Mouse (Mus musculus) left cerebral cortex, adult 11 months (tissue): ENCODE results near the gene Ttc23.

Experiments
- DNase-seq: peaks from one replicate; pipeline ENCODE4 v3.0.0; 2022; ENCODE audit warnings: low spot score

The Ttc23 gene

DNA sequence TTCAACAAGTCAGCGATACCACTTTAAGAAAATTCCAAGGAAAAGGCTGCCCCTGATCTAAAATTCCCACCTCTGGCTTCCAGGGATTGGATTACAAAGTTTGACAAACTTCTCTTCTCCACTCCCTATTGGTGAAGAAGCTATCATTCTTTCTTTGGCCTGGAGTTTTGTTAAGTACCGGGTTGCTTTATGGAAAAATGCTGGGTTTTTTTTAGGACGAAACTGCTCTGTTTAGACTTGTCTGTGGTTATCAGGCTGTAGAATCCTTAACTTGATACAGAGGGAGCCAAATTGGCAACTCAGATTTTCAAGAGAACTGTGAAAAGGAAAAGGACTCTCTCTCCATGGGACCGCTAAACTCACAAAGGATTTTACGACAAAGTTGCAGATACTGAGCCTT, at the start of gene Ttc23:
Gene Ttc23 (plus strand): TSS at position 134 of the 400 bp plus-strand sequence.
- DNase-seq = no peak

DNA sequence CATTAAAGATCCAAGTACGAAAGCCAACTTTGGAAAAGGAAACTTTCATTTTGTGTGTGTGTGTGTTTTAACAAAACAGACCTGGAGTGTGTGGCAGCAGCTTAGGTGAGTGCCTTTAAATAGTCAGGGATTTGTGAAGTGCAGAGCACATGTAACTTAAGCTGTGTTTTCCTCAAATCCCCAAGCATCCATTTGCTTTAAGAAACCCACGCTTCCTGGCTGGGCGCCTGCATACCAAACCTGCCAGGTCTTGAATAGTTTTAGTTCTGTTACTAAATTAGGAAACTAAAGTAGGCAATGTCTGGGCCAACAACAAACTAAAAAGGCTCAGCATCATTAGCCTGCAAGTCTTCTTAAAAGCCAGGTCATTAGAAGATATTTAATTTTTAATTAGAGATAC, 49.2 kb upstream of the Ttc23 start:
- peak; percentile 30 for DNase-seq

DNA sequence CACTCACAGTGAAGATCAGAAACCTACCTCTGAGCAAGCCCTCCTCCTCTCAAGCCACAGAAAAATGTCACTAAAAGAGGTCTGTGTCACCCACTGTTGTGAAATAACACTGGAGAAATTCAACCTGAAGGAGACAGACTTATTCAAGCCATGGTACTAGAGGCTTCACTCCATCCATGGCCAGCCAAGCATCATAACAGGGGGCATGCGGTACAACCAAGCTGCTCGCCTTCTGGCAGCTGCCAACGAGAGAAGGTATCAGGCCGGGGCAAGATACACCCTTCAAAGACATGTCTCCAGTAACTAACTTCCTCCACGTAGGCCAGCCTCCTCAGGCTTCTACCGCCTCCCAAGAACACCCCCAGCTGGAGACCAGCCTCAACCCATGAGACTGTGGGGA, 42.1 kb upstream of the Ttc23 start:
- DNase-seq = no peak

DNA sequence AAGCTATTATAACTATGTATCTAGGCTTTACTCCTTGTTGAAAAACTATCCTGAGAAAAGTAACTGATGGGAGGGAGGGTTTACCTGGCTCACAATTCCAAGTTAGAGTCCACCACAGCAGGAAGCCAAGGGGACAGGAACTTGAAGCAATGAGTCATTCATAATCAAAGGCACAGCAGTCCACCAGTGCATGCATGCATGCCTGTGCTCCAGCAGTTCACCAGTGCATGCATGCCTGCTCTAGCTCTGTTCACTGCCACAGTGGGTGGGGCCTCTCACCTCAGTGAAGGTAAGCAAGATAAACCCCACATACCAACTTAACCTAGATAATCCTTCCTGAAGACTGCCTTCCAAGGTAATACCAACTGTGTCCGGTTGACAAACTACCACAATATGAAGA, 41.0 kb upstream of the Ttc23 start:
- DNase-seq = no peak

DNA sequence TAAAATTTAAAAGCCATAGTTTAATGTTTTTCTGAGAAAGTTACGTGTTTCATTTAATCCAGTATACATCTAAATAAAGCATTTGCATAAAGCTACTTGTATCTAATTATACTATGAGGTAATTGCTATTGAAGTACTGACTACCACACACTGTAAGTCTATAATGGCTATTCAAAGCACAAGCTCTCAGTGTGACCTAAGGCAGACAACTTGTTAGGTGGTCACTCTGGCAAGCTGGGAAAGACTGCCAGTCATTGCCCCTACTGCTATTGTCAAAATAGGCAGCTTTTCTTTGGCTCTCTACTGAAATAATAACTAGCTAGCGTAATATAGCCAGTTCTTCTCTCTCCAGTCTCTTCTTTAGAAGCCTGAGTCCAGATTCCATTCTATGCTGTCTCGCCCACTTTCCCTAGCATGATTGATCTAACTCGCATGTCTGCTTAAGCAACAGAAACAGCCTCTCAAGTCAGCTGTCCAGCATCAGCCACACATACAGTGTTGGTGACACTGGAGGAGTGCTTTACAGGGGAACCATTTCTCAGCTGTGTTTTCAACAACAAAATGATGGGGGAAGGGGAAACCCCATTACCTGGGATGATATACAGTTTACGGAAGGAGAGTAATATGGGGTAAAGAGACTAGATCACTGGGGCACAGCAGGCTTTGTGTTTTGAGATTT, 39.4 kb upstream of the Ttc23 start:
- no peak for DNase-seq

DNA sequence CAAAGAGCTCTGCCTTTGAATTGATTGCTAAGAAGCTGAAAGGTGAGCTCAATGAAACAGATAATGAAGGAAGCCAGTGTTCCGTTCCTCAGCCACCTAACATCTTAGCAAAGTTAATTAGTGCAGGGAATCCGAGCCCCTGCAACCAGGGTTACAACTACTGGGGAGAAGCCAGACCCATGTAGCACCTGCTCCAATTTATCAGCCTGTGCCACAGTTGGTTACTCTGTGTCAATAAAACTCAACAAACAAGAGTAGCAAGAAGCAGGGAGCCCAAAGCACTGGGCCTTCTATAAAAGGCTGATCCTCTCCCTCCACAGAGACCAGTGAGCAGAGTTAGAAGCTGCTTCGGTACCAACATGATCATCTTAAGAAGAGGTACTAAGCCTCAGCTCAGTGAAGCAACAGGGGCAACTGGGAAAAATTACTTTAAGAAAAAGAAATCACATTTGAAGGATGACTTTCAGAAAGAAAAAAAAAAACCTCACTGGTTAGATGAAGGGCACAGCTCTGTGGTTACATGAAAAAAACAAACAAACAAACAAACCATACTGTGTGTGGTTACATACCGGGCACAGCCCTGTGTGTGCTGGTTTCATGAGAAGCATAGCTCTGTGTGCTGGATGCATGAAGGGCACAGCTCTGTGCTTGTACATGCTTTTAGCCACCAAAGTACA, 38.7 kb upstream of the Ttc23 start:
- DNase-seq = no peak

DNA sequence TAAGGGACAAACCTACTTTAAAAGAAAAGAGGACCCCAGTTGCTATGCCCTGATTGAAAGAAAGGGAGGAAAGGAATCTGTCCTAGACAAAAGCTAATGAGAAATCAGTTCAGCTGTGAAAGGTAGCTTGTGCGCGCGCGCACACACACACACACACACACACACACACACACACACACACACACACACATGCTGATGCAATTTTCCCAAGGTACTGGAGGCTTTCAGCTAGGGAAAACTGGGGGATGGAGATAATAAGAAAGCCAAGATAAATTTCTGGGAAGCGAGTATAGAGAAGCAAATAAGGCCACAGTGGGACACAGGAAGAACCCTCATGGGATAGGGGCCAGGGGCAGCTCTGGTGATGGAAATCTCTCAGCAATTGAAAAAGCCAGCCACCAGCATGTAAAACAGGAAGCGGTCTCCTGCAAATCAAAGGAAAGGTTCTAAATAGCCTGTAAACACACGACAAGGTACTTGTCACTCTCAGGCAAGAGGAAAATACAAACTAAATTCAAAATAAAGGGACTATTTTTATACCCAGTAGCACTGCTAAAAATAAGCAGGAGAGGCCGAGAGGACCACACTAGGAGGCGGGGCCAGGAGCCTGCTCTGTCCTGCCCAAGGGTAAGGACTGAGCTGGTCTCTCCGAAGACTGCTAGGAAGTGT, 33.3 kb upstream of the Ttc23 start:
- DNase-seq = no peak

DNA sequence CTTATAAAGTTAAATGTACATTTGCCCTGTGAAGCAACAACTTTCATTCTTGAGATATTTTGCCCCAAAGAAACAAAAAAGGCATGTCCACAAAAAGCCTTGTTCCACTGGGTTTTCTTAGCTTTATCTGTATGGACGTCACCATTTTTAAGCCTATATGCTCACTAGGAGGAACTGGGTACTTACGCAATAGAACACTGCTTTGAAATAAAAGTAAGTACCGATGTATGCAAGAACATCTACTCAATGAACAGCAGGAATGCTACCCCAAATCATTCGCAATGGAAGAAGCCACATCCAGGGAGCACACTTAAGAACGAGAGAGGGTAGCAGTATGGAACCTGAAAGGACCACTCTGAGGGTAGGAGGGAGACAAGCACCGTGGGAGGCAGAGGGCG, 32.7 kb upstream of the Ttc23 start:
- DNase-seq = no peak

DNA sequence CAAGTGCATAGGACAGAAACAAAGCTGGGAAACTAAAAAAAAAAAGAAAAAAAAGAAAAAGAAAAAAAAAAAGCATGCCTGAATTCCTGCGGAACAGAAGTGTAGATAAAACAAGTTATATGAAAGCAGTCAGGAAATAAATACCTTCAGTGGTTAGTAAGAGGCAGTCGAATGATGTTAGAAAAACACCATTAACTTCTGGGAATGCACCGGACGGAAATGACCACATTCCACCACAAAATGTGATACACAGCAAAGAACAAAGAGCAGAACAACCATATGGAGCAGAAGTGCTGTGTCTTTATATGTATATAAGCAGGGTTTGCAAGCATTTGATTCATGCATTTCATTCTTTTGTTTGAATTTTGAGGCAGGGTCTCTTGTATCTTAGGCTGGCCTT, 30.3 kb upstream of the Ttc23 start:
- no peak for DNase-seq

DNA sequence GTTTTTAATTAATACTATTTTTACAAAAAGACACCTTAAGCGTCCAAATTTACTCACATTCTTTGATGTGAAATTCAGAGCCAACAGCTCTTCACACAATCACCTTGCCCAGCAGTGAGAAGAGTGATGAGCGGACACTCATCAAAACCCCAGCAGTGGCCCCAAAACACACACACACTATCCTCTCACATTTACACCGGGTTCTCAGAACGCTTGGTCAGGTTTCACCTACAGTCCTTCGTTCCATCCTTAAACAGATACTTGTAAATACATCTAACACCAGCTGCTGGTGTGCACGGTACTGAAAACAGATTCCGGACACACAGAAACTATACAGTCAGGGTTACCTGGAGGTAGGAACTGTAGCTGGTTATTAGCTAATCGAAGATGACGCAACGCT, 29.6 kb upstream of the Ttc23 start:
- DNase-seq = no peak

DNA sequence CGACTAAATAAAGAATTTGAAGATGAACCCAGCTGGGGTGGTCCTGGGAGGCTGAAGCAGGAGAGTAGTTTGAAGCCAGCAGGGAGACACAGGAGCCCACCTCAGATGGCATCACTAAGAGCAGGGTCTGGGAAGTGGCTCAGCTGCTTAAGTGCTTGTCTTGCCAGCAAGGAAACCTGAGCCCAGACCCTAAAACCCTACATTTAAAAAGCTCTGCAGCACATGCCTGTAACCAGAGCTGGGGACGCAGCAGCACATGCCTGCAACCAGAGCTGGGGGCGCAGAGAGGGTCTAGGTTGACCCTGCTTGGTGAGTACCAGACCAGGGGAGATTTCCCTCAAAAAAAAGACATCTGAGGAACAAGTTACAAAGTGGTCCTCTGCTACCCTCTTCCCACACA, 28.9 kb upstream of the Ttc23 start:
- no peak for DNase-seq

DNA sequence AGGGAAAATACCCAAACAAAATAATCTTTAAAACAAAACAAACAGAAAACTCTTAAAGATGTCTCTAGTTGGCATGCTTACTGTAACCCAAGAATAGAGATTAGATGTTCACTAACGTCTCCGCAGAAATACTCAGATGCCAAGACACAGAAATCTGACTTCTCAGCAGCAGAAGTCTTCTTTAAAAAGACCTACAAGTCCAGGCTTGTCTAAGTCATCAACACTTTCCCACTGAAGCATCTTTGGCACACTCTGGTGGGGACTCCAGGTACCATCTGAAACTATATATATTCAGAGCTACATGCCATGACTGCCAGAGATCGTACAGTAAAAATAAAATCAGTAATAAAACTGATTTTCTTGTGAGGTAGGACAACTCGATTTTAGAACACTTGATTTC, 27.4 kb upstream of the Ttc23 start:
- peak; percentile 32 for DNase-seq

DNA sequence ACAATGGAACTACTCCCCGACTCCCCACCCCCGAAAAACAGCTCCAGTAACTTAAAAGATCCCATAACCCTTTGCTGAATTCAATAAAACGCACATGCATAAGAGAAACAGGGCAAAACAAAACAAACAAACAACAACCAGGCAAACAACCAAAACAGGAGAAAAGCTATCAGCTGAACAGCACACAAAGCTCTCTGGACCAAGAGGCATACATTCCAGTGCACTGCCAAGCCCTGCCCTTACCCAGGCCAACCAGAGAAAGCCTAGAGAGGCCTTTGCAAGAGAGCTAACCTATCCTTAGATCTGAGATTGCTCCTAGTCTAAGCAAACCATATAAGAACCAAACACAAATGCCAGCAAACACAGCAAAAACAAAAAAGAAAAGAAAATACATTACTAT, 25.1 kb upstream of the Ttc23 start:
- DNase-seq = no peak

DNA sequence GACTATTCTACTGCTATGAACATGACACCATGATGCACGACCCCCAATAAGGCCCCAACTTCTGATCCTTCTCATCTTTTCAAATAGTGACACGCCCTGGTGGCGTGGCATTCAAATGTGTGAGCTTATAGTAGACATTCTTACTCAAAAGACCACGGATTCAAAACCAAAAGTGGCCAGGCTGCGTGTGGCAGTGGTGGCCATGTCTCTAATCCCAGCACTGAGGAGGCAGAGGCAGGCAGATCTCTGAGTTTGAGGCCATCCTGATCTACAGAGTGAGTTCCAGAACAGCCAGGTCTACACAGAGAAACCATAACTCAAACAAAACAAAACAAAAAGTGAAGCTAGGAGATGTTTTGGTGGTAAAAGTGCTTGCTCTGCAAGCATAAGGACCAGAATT, 20.5 kb upstream of the Ttc23 start:
- no peak for DNase-seq

DNA sequence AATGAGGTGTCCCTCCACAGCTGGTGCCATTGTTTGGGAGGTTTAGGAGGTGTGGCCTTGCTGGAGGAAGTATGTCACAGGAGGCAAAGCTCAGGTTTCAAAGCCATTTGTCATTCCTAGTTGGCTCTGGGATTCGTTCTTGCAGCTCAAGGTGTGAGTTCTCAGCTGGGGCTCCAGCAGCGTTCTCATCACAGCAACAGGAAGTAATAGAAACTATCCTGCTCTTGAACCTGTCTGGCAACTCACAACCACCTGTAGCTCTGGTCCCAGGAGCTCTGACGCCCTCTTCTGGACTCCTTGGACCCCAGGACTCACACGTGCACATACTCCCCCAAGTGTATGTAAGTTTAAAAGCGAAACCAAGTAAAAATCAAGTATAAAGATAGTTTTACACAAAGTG, 17.5 kb upstream of the Ttc23 start:
- no peak for DNase-seq

DNA sequence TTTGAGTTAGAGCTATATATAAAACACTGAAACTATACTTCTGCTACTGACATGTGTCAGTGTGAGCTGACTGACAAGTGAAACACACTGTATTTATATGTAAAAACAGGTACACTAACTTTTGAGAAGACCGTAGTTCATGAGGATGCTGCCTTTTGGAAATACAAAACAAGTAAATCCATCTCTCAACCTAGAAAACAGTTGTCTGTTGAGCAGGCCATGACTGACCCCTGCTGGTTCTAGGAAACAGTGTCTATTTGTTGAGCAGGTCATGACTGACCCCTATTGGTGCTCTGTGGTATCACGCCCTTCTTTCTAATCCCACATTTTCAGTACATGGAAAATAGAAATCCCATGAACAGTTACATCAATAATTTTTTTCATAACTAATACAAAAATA, 16.4 kb upstream of the Ttc23 start:
- DNase-seq = peak; percentile 82

DNA sequence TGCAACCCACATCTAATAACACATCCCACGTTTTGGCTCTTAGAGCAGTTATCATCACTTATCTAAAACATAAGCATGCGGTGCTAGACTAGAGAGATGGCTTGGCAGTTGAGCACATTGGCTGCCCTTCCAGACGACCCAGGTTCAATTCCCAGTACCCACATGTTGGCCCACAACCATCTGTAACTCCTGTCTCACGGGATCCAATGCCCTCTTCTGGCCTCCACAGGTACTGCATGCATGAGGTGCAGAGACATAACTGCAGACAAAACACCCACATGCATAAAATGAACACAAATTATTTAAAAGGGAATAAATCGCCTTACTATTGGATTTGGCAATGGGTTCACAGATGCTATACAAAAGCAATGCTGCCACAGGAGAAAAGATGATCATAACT, 14.8 kb upstream of the Ttc23 start:
- no peak for DNase-seq

DNA sequence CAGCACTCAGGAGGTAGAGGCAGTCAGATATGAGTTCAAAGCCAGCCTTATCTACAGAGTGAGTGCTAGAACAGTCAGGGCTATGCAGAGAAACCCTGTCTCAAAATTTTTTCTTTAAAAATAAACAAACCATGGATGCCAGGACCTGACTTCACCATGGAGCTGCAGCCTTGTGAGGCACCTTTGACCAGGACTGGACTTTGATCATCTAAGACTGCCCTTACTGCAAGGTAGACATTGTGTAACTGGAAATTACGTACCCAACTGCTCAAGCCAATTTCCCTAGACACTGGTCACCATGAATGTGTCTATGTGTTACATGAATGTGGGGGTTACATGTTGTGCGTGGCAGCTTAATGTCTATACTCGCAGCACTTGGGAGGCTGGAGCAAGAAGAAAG, 13.0 kb upstream of the Ttc23 start:
- DNase-seq = no peak

DNA sequence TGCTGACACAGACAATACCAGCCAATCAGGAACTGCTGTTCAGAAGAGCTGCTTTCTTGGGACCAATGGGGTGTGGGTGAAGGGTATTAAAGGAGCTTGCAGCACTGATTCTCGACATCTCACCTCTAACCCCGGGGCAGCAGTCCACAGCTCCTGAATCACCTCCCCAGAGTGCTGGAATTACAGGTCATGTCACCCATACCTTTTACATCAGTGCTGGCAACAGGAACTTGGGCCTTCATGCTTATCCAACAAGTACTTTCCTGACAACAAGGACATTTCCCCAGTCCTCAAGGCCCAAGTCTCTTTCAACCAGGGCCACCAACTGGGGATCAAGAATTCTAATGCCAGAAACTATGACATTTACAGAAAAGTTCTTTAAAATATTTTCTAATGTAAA, 11.0 kb upstream of the Ttc23 start:
- DNase-seq = no peak

DNA sequence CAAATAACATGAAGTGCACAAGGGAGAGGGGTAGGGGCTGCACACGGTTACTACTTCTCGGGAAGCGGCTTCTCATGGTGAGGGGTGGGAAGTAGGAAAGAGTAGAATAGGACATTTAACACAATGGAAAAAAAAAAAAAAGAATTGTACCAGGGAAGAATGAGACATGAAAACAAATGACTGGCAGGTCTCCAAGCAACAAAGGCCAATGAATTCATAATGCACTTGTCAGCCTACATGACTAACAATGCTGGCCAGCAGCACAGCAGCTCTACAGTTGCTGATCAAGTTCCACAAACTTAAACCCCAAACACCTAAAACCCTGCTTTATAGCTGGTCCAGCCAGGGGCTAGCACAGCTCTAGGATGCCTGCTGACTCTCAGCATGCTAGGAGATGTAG, 8.2 kb upstream of the Ttc23 start:
- no peak for DNase-seq

DNA sequence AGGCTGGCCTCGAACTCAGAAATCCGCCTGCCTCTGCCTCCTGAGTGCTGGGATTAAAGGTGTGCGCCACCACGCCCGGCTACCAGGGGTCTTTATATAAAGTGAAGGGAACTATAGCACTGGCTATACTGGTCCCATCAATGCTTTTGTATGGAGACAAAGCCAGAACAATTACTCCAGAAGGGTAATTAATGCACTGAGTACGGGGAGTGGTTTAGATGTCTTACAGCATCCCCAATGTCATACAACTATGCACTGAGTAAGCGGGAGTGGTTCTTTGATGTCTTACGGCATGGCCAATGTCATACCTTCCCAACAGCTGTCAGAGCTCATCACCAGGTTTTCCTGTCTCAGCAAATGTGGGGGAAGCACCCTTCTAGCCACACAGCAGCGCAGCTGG, 4.3 kb upstream of the Ttc23 start:
- no peak for DNase-seq

DNA sequence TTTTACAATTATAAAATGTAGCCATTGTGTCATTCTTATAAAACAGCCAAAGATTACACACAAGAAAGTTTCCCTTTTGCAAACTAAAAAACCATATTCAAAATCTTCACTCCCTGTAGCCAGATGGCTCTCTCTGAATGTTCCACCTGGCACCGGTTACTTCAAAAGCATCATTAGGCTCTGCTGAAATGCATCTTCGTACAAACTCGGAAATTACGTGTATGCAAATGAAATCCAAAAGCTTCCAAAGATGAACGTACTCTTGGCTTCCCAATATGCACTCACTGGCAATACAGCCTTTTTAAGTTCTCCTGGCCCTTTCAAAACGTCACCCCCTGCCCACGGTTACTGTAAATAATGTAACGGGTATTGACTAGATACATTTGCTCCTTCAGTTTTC, 2.9 kb upstream of the Ttc23 start:
- no peak for DNase-seq

DNA sequence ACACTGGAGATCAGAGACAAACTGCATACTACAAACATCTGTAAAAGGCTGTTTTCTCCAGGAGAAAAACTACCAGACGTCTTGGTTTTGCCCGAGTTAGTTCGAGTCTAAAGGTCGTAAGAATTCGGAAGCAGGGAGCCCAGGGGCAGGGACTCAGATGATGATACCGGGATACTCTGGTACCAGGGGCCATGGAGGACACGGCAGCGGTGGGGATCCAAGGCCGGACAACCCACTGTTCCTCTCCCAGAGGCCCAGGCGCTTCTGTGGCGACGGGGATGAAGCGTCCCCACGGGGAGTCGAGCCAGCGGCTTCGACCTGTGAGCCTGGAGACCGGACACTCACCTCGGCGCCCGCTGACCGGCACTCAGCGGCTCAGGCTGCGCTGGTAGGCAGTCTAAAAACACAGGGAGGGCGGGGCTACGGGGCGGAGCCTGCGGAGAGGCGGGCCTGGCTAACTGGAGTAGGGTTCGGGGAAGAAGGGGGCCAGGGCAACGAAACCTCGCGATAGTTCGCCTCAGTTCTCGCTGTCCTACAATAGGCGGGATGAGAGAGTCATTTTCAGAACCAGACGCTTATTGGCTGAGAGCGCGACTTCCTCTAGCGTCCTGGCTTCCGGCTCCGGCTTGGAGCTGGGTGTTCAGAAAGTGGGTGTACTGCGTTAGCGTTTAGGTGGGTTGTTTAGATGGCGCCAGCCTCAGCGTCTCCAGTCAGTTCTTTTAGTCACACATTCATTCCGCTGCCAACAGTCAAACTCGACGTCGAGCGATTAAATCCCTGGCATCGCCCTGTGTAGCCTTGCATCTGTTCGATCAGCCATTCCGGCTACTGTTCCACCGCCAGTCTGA, 2.2 kb upstream of the Ttc23 start, which contains the start of gene Lrrc28:
Gene Lrrc28 (minus strand): TSS at position 436 of the 848 bp plus-strand sequence.
- DNase-seq = peak; percentile 99
